Mouse (Mus musculus): ENCODE data around the gene Tomm40. TPM values are rescaled to one million over a fixed set of nuclear protein-coding genes. Genes with fewer than 3 reads are reported as not detected.

Tomm40 gene
- total RNA-seq, 4 experiments from 2014 or later, result 94.0 to 101 (median 99.2) TPM

GRCm38 (mm10) chr7:19745971-19746370 is 30.7 kb upstream of the Tomm40 start:
- no peak for DNase-seq (ENCODE audit: low spot score)

GRCm38 (mm10) chr7:19744590-19745385 is 29.6 kb upstream of the Tomm40 start:
- peak; percentile 77 for DNase-seq (ENCODE audit: low spot score)

GRCm38 (mm10) chr7:19743791-19744190 is 28.6 kb upstream of the Tomm40 start:
- no peak for DNase-seq (ENCODE audit: low spot score)

- DNase-seq (ENCODE audit: low spot score), result no peak
Observed at GRCm38 (mm10) chr7:19742468-19742867, 27.2 kb upstream of the Tomm40 start.

- DNase-seq (ENCODE audit: low spot score), result no peak
Observed at GRCm38 (mm10) chr7:19741329-19742031, 26.2 kb upstream of the Tomm40 start.

- DNase-seq (ENCODE audit: low spot score), result no peak
Observed at GRCm38 (mm10) chr7:19740269-19740668, 25.0 kb upstream of the Tomm40 start.

GRCm38 (mm10) chr7:19738771-19739170 is 23.5 kb upstream of the Tomm40 start:
- no peak for DNase-seq (ENCODE audit: low spot score)

- DNase-seq (ENCODE audit: low spot score), result no peak
Observed at GRCm38 (mm10) chr7:19736389-19737057, 21.3 kb upstream of the Tomm40 start.

GRCm38 (mm10) chr7:19734178-19734666 is 19.0 kb upstream of the Tomm40 start:
- no peak for DNase-seq (ENCODE audit: low spot score)

GRCm38 (mm10) chr7:19726541-19726940 is 11.3 kb upstream of the Tomm40 start:
- no peak for DNase-seq (ENCODE audit: low spot score)

GRCm38 (mm10) chr7:19724167-19724566 is 8.9 kb upstream of the Tomm40 start:
- DNase-seq (ENCODE audit: low spot score), result no peak

GRCm38 (mm10) chr7:19722754-19723195 is 7.5 kb upstream of the Tomm40 start:
- DNase-seq (ENCODE audit: low spot score), result peak; percentile 77

GRCm38 (mm10) chr7:19719200-19719599 is 4.0 kb upstream of the Tomm40 start:
- no peak for DNase-seq (ENCODE audit: low spot score)

GRCm38 (mm10) chr7:19718297-19718952 is 3.2 kb upstream of the Tomm40 start:
- no peak for DNase-seq (ENCODE audit: low spot score)

- no peak for DNase-seq (ENCODE audit: low spot score)
Observed at GRCm38 (mm10) chr7:19717346-19717745, 2.1 kb upstream of the Tomm40 start.

GRCm38 (mm10) chr7:19716822-19717221 is 1.6 kb upstream of the Tomm40 start:
- no peak for DNase-seq (ENCODE audit: low spot score)

- DNase-seq (ENCODE audit: low spot score), result no peak
Observed at GRCm38 (mm10) chr7:19716055-19716682, 931 bp upstream of the Tomm40 start.

GRCm38 (mm10) chr7:19714836-19715235 is 402 bp downstream of the Tomm40 start:
- no peak for DNase-seq (ENCODE audit: low spot score)

GRCm38 (mm10) chr7:19713598-19713997 is 1.6 kb downstream of the Tomm40 start:
- no peak for DNase-seq (ENCODE audit: low spot score)

- no peak for DNase-seq (ENCODE audit: low spot score)
Observed at GRCm38 (mm10) chr7:19713196-19713595, 2.0 kb downstream of the Tomm40 start.

- no peak for DNase-seq (ENCODE audit: low spot score)
Observed at GRCm38 (mm10) chr7:19712414-19712813, 2.8 kb downstream of the Tomm40 start.

All from heart, adult 8-10 months (tissue).